Mouse (Mus musculus) urinary bladder, postnatal 14 days (tissue): Measurements from ENCODE around the gene 4930524B15Rik.
A peak's percentile ranks its signal among the peaks of the same experiment; 100 is the strongest.
"Not testable (repeated sequence)": the region's sequence is repeated elsewhere in the genome, so short reads cannot be mapped to it uniquely, and the experiment has no call there.

Experiments used
- DNase-seq: peaks from one replicate; pipeline ENCODE4 v3.0.0; 2021; ENCODE audit warnings: low spot score

Gene 4930524B15Rik

DNA sequence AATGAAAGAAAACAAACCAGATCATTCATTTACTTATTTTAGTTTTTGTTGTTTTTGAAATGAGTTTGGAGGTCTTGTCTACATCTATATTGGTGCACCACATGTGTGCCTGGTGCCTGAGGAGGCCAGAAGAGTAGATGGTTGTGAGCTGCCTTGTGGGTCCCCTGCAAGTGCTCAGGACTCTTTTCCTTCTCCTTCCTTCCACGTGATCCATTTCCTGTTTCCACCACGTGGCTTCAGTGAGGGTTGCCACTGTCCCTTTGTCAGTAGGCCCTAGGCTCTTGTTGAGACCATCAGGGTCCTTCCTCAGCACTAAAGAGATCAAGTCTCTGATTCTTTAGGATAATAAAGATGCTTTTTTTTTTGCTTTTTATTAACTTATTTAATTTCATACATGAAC lies 19.4 kb downstream of the 4930524B15Rik start:
- no peak for DNase-seq

DNA sequence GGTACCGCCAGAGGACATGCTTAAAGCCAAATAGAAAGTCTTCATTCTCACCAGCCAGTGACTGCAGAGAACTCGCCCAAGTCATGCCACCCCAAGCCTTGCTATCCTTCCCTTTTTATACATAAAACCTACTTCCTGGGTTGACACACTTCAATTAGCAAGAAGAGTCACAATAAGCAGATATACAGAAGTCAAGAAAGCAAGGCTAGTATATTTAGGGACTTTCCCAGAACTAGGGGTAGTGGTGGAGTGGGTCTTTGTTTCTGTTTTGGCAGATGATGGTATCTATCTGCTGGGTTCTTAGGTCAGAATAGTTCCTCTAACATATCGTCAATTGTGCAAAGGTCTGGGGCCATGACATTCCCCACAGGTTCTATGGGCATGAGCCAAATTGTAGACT lies 27.1 kb downstream of the 4930524B15Rik start:
- DNase-seq = no peak

DNA sequence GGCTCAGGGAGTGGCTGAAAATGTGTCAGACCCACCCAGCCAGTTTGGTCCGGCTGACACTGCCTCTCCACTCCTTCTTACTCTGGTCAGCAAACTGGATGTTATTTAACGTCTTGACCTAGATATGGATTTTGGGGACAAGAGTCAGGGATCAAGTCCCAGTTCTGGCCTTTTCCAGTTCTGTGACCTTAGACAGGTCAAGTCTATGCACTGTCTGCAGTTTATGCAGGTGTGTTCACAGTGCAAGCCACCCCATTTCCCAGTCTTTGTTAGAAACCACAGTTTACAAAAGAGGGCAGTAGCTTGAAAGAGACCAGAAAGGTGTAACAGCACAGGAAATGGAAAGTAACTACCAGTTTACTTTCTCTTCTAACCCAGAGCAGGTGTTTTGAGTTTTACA lies 34.3 kb downstream of the 4930524B15Rik start:
- DNase-seq = no peak

DNA sequence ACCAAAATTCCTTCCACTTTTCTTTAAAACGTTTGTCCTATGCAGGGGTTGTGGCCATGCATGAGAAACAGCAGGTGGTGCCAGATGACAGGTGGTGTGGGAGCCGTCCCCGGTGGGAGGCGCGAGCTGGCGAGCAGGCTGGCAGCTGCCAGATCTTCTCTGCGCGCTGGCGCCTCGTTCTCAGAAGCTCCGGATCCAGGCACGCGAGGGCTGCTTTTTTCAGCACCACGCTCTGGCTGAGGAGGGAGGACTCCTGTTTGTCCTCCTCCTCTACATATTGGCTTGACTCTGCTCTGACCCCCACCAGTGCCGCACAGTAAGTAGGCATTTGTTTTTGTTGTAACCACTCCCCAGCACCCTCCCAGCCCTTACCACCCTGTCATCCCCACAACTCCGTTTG lies 34.9 kb downstream of the 4930524B15Rik start, which contains the start of gene Nsg2:
Nsg2 (plus strand) TSS at position 183 of the 400 bp plus-strand sequence.
- DNase-seq = peak; percentile 73

DNA sequence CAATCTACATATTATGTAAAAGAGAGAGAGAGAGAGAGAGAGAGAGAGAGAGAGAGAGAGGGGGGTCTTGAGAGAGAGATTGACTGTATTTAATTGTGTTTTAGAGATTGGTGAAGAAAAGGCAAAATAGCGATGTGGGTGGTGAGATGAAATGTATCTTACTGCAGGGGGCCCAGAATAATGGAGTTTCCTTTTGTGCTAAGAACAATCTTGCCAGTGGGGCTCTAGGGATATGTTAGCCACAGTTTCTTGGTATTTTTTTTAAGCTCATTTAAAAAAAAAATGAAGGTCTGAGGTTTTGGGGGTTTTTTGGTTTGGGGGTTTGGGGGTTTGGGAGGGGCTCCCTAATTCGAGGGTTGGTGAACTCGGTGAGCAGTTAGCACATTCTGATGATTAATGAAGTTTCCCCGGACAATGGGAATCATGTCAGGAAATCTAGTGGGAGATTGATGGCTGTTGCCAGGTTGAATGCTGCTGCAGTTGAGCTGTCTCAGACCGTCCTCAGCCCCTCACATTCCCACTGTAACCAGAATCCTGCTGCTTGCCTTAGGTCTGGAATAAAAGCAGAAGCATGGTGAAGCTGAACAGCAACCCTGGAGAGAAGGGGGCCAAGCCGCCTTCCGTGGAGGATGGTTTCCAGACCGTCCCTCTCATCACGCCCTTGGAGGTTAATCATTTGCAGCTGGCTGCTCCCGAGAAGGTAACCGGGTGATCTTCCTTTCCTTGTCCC lies 36.0 kb downstream of the 4930524B15Rik start:
- DNase-seq = no peak

DNA sequence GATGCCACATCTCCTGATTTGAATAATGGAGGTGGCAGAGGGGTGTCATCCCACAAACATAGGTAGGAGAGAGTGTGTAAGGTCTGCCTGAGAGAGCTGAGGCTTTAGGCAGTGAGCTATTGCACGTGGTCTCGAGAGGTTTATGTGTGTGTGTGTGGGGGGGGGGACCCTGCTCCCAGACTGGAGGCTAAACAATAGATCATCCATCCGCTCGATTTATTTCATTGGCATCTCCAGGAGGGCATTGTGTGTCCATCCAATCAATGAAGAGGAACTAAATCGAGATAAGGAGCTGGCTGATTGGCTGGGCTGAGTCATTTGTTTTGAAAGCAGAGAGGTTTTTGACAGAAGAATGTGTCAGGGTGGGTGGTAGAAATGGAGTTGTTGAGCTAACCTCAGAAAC lies 37.3 kb downstream of the 4930524B15Rik start:
- no peak for DNase-seq

DNA sequence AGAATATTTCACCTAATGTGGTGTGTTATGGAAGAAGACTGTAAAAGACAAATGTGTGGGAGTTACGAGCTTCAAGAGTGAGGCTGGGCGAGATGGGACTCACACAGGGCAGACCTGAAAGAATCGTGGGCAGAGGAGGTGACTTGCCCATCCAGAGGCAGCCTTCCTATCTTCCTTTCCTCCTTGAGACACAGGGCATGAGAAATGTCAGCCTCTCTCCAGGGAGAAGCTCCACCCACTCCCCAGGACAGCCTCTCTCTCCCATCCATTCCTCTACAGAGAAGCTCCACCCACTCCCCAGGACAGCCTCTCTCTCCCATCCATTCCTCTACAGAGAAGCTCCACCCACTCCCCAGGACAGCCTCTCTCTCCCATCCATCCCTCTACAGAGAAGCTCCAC lies 42.7 kb downstream of the 4930524B15Rik start:
- DNase-seq = not testable (repeated sequence)

DNA sequence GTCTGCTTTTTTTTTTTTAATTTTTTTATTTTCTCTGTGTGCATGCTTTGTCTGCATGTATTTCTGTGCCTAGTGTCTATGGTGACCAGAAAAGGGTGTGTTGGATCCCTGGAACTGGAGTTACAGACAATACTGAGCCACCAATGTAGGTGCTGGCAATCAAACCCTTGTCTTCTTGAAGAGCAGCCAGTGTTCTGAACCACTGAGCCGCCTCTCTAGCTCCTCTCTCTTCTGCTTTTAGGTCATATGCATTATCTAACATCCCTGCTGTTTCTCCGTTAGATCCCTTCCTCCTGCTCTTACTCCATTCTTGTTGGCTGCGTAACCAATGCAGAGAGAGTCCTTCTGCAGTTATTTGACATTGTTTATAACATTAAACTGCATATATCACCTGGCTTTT lies 43.5 kb downstream of the 4930524B15Rik start:
- DNase-seq = no peak

DNA sequence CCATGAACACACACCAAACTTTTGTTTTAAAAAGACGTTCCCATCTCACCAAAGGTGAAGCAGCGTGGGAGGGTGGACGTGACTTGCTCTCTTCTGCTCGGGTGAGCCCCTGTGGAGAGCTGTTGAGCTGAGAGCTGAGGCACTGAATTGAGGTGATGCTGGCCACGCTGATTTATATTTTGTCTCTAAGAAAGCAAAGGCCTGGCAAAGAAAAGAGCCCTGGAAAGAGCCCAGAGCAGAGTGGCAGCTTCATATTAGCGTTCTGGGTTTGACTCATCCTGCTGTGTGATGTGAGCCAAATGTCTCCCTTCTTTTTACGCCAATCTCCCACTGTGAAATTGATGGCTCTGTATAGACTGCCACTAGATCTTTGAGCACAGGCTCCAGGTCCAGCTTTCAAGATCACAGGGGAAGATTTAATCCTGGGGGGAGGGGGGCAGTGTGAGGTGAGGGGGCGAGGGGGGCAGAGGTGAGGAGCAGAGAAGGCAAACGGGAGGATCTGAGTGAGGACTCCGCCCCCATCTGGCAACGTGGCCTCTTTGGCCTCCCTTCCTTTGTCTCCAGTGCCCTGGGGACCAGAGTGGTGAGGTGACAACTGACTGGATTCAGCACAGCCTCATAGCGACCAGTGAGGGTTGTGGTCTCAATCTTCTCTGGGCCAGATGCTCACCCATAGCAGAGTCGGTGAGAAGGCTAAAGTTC lies 44.7 kb downstream of the 4930524B15Rik start:
- no peak for DNase-seq

DNA sequence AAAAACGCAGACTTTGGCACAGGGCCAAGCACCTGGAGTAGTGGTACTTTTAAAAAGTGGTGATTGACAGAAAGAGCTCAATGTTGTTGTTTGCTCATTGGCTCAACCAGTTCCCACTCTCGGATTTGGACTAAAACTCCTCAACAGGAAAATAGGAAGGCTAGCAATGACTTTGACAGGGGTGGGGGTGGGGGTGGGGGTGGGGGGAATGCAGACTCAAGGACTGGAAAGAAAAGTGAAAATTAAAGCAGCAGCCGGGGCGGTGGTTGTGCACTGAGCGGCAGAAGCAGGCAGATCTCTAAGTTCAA lies 45.2 kb downstream of the 4930524B15Rik start:
- DNase-seq = no peak

DNA sequence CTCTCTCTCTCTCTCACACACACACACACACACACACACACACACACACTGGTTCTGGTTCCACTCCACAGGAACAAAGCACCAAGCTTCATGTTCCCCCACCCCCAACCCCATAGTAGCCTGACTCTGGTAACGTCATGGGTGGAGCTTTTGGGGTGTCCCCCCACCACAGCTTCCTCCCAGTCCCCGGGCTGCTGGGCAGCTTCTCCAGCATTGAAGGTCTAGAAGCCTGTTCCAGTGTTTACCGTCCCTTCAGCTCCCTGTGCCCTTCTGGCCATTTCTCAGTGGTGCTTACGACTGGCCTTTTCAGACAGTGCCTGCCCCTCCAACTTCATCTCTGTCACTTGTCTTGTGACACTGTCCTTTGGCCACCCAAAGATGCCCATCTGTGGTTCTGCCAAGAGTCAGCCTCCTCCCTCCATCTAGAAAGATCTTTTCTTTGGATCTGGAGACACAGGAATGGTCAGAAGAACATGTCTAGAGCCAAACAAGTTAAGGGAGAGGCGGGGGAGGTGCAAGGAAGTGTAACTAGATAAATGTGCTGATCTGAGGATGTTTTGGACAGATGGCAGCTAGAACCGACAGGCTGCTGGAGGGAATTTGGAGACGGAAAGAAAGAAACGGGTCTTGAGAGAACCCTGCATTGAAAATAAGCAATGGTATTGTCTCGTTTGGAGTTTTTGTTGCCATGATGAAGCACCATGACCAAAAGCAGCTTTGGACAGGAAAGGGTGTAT lies 46.6 kb downstream of the 4930524B15Rik start:
- DNase-seq = no peak

DNA sequence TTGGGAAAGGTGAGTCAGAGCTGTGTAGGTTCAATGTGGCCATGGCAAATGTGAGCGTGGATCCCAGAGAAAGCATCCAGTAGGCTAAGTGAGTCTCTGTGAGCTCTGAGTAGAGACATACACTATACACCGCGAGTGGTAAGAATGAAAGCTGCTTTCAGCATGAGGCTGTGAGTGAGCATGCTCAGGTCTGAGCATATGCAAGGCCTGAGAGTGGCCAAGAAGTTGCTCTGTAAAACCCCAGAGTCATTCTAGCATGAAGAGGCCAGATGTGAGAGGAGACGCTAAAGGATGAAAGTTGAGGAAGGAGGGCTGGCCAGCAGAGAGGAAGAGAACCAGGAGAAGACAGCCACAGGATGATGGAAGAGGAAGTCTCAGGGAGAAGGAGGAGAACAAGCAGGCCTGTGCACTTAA lies 47.6 kb downstream of the 4930524B15Rik start:
- DNase-seq = no peak

DNA sequence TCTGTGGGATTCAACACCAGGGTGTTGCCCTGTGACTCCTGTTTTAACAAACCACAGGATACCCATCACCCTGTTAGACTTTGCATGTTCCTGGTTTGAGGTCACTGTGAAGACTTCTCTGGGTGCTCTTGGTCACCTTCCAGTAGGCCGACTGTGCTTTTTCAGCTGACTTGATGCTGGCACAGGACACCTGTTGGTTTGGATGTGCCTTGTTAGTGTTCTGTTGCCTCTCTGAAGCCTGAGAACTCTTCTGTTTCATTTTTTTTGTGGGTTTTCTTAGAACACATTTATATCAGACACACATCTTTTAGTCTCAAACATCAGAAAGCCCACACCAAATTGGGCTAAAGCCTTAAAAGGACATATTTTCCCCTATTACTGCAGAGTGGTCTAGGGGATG lies 48.2 kb downstream of the 4930524B15Rik start:
- DNase-seq = no peak

DNA sequence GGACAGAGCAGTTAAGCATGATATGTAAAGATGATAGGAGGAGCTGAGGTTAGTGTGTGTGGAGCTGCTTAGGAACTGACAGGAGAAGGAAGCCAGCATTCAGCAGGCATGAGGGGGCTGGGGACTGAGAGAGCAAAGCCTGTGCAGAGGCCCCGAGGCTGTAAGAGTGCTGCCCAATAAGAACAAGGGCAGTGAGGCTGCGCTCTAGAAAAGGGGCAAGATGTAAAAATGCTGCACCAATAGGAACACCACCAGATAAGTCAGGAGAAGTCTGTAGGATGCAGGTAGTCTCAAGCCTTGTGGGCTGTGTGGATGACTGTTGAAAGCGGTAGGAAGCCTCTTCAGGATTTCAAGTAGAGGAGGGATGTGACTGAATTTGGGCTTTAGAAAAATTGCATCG lies 52.8 kb downstream of the 4930524B15Rik start:
- no peak for DNase-seq

DNA sequence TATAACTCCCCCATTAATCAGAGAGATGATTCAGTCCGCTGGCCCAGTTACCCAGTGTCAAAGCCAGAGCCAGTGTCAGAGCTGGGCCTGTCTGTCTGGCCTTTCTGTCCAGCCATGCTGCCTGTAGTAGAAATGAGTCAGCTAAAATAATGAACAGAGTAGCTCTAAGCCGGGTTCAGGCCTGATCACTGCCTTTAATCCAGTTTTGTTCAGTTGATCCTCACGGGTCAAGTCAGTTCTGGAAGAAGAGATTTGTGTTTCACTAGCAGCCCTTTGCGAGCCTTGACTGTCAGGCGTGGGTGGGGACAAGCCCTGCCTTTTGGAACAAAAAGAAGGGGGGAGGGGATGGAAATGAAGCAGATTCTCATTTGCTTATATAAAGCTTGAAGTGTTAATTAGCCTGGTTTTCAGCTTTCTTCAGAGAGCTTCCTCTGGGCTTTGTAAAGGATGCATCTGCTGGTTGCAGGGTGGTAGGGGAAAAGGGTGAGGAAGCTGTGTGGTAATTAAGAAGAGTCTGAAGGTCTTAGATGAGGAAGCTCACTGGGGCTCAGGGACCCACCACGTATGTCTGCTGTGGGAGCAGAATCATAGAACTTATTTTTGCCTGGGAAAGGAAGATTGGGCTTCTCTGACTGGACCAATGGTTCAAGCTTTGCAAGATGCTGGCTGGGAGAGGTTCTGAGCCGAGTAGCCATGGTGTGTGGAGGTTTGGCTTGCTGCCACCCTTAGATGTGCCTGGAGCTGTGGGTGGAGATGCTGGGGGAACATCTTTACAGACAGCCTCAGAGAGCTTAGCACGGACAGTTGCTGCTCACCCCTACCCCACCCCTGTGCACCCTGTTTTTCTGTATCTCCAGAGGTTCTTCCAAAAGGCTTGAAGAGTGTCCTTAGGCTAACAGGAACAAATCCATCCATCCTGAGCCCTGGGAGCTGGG lies 54.9 kb downstream of the 4930524B15Rik start:
- peak; percentile 40 for DNase-seq

DNA sequence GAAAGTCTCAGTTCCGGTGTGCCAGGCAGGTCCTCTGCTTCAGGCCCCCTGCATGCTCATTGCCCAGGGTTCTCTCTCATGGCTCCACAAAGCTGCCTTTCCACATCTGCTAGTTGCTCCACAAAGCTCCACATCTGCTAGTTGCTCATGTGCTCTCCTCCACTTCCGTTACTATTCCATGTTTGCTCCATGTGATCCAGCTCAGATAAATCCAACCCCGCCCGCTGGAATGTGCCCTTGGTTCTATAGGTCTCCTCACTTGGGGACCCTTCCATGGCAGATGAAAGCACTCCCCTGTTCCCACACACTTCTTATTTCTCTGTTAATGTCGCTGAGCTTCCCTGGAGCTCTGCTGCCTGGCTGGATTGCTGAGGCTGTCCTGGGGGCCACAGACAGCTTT lies 61.2 kb downstream of the 4930524B15Rik start:
- DNase-seq = no peak

DNA sequence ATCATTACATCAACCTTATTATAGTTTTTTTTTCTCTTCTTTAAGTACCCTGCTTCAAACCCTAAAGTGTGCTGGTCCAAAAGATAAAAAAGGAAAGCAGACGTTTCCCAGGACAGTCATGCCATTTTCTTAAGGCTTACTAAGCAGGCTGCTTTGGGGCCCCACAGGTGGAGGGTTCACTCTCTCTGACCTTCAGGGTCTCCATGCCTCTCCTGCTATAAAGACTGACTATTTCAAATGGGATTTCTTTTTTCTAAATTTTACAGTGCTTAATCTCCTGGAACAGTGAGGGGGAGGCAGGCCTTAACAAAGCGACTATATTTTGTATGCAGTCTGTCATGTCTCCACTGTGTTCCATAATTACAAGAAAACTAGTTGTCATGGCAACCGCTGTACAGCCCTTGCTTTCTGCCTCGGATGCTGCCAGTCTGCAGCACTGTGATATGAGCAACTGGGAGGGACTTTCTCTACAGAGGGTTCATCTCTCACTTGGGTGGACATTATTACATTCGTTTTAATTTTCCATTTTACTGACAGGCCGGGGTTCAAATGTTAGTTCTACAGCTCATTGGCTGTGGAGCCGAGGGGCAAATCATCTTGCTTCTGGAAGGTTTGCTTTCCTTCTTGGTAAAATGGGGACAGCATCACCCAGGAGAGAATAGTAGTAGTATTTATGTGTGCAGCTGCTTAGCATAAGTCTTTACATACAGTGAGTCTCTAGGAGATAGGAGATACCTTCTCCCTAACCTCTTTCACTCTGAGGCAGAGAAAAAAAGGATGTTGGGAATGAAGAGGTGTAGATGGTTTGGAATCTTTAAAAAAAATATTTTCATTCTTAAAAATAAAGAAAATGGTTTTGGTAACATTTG lies 62.3 kb downstream of the 4930524B15Rik start:
- no peak for DNase-seq

DNA sequence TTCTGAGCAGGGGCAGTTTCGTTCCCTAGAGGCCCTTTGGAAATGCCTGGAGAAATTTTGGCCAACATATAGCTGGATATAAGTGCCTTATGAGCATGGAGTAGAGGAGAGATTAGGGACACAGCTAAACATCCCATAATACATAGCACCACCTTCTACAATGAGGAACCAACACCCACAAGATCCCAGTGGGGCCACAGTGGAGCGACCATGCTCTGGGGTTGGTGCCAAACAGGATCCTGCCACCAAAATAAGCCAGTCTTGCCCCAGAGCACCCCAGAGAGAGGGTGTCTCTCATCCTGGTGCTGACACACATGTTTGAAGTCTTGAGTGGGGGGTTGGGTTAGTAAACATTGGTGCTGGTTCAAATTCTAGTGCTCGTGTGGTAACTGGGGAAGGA lies 63.2 kb downstream of the 4930524B15Rik start:
- DNase-seq = no peak
